Mouse (Mus musculus): ENCODE measurements around the gene Dpy19l1. TPM values are rescaled to one million over a fixed set of nuclear protein-coding genes. Genes with fewer than 3 reads are reported as not detected.

Gene Dpy19l1
- polyA plus RNA-seq, 1 experiment from 2014 or later: 4.3 TPM

DNA sequence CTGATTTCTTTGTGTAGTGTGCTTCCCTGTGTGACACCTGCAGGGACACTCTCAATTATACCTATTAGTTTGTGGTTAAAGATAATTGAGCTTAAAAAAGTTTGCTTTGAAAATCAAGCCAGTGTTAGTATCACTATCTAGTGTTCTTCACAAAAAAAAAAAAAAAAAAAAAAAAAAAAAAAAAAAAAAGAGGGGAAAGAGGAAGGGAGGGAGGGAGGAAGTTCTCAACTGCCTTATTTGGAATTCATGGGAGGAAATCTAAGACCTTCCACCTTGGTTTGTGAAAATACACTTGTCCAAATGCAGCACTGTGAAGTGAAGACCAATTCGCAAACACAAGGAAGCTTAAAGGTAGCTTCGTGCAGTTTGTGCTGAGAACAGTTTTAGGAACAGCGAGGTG, 94.9 kb downstream of the Dpy19l1 start:
- H3K36me3 ChIP-seq (ENCODE audit: control insufficient read depth, insufficient read depth, low read length): no peaks in the 10 kb centered on the region
- H3K9ac ChIP-seq (ENCODE audit: low read depth, low read length): no peak overlapping the region
- no peak overlapping the region for H3K27ac ChIP-seq (ENCODE audit: low read length)
- no peak overlapping the region for H3K4me2 ChIP-seq (ENCODE audit: low read depth, low read length)
- WGBS: 87% methylated on average over 3 of the region's 3 CpGs
- no peaks in the 10 kb centered on the region for H3K27me3 ChIP-seq (replicated peaks; ENCODE audit: control insufficient read depth, insufficient read depth, low read length)
- no peaks in the 10 kb centered on the region for H3K4me1 ChIP-seq (ENCODE audit: control insufficient read depth, insufficient read depth, low read length)
- no peaks in the 10 kb centered on the region for H3K9me3 ChIP-seq (ENCODE audit: control insufficient read depth, low read length)
- no peak overlapping the region for H3K4me3 ChIP-seq (ENCODE audit: low read length)
- ATAC-seq: no peak

DNA sequence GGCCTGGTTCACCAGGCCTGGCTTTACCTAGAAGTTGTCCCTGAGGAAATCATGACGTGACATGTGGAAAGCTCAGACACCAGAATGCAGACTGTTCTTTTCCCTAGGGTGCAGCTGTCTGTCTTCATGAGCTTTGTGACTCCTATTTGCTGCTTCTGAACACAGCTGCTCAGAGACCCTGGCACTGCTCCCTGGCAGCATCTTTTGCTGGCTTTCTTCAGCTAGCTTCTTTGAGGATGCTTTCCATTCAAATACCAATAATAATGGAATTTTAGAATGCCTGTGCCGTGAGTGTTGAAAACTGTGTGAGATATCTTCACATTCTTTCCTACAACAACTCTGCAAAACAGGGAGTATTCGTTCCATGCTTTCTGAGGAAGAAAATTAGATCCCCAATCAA, 108.8 kb downstream of the Dpy19l1 start:
- Histone ChIP-seq H3K4me2 (ENCODE audit: low read depth, low read length) (no peak overlapping the region), H3K9ac (ENCODE audit: low read depth, low read length) (no peak overlapping the region), H3K4me3 (ENCODE audit: low read length) (no peak overlapping the region), H3K27me3 (replicated peaks; ENCODE audit: control insufficient read depth, insufficient read depth, low read length) (no peaks in the 10 kb centered on the region), H3K4me1 (ENCODE audit: control insufficient read depth, insufficient read depth, low read length) (no peaks in the 10 kb centered on the region), H3K27ac (ENCODE audit: low read length) (no peak overlapping the region), H3K9me3 (ENCODE audit: control insufficient read depth, low read length) (no peaks in the 10 kb centered on the region), H3K36me3 (ENCODE audit: control insufficient read depth, insufficient read depth, low read length) (no peaks in the 10 kb centered on the region)
- 76% methylated on average over 3 of the region's 3 CpGs for WGBS
- ATAC-seq: no peak

DNA sequence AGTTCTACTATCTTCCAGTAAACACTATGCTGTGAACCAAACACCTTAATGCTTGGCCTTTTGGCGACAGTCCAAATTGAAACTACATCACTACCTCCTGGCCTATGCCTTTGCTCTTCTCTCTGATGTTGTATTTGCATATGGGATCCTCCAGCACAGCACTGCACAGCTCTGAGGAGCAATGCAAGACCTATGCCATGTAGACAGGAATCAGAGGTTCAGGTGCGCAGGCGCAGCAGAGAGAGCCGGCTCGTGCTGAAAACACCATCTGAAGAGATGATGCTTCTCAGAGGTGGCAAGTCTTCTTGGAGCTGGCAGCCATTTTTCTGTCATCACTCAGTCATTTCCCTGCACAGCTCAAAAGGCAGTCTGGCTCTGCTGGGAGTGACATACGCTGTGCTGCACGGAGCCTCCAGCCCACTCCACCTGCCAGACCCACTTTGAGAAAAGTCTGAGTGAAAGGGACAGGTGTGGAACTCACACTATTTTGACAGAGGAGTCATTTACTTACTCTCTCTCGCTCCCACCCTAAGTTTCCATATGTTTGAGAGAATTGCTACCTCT, 112.1 kb downstream of the Dpy19l1 start:
- Histone ChIP-seq H3K9me3 (ENCODE audit: control insufficient read depth, low read length) (no peaks in the 10 kb centered on the region), H3K4me2 (ENCODE audit: low read depth, low read length) (no peak overlapping the region), H3K4me1 (ENCODE audit: control insufficient read depth, insufficient read depth, low read length) (no peaks in the 10 kb centered on the region), H3K4me3 (ENCODE audit: low read length) (no peak overlapping the region), H3K36me3 (ENCODE audit: control insufficient read depth, insufficient read depth, low read length) (no peaks in the 10 kb centered on the region), H3K27ac (ENCODE audit: low read length) (no peak overlapping the region), H3K9ac (ENCODE audit: low read depth, low read length) (no peak overlapping the region), H3K27me3 (replicated peaks; ENCODE audit: control insufficient read depth, insufficient read depth, low read length) (no peaks in the 10 kb centered on the region)
- no peak for ATAC-seq
- 88% methylated on average over 8 of the region's 8 CpGs for WGBS

DNA sequence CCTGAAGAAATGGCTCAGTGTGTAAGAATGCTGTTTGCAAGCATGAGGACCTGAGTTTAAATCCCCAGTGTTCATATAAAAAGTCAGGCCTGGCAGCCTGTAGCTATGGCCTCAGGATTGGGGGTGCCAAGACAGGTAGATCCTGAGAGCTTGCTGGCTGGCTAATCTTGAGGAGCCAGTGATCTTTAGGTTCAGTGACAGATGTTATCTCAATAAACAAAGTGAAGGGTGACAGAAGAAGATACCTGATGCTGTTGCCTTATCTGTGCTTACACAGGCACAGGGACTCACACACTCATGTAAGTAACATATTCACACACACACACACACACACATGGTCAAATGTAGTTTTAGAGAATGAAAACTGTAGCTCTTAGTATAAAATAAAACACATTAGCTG, 115.7 kb downstream of the Dpy19l1 start:
- Histone ChIP-seq H3K36me3 (ENCODE audit: control insufficient read depth, insufficient read depth, low read length) (no peaks in the 10 kb centered on the region), H3K9ac (ENCODE audit: low read depth, low read length) (no peak overlapping the region), H3K27me3 (replicated peaks; ENCODE audit: control insufficient read depth, insufficient read depth, low read length) (no peaks in the 10 kb centered on the region), H3K4me2 (ENCODE audit: low read depth, low read length) (no peak overlapping the region), H3K4me3 (ENCODE audit: low read length) (no peak overlapping the region), H3K9me3 (ENCODE audit: control insufficient read depth, low read length) (no peaks in the 10 kb centered on the region), H3K4me1 (ENCODE audit: control insufficient read depth, insufficient read depth, low read length) (no peaks in the 10 kb centered on the region), H3K27ac (ENCODE audit: low read length) (no peak overlapping the region)
- no peak for ATAC-seq

DNA sequence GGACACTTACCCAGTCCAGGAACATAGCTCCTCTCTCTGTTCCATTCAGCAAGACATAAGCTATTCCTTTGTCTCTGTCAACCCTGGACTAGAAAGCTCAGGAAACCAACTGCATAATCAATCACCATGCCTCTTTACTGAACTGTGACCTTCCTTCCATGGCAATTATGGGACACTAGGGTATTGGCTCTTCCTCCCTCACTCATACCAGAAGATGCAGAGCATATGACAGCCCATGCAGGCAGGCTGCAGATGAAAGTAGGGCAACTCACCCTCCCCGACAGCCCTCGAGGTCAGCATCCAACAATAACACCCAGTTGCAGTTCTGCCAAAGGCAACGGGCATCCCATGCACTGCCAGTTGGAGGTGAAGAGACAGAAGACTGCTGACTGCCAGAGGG, 123.6 kb downstream of the Dpy19l1 start:
- Histone ChIP-seq H3K27ac (ENCODE audit: low read length) (no peak overlapping the region), H3K9ac (ENCODE audit: low read depth, low read length) (no peak overlapping the region), H3K4me2 (ENCODE audit: low read depth, low read length) (no peak overlapping the region), H3K9me3 (ENCODE audit: control insufficient read depth, low read length) (no peaks in the 10 kb centered on the region), H3K27me3 (replicated peaks; ENCODE audit: control insufficient read depth, insufficient read depth, low read length) (no peaks in the 10 kb centered on the region), H3K4me3 (ENCODE audit: low read length) (no peak overlapping the region), H3K36me3 (ENCODE audit: control insufficient read depth, insufficient read depth, low read length) (no peaks in the 10 kb centered on the region), H3K4me1 (ENCODE audit: control insufficient read depth, insufficient read depth, low read length) (no peaks in the 10 kb centered on the region)
- 75% methylated on average over 3 of the region's 3 CpGs for WGBS
- no peak for ATAC-seq

DNA sequence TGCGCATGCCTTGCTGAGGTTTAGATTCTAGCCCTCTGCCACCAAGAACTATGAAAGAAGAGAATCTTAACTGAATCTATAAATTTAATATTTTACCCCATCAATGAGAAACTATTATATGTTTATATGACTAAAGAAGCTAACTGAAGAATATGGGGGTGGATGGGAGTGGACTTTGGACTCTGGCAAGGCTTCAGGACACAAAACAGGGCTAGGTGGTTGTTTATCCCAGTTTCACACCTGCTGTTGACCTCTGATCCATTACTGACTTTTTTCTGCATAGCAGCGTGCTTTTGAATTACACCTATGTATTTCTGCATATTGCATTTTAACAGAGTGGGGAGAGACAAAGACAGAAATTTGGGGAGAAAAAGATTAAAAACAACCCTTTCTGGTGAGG, 124.1 kb downstream of the Dpy19l1 start:
- H3K36me3 ChIP-seq (ENCODE audit: control insufficient read depth, insufficient read depth, low read length): no peaks in the 10 kb centered on the region
- WGBS: 73% methylated on average over 2 of the region's 2 CpGs
- H3K4me1 ChIP-seq (ENCODE audit: control insufficient read depth, insufficient read depth, low read length): no peaks in the 10 kb centered on the region
- H3K27ac ChIP-seq (ENCODE audit: low read length): no peak overlapping the region
- H3K4me3 ChIP-seq (ENCODE audit: low read length): no peak overlapping the region
- no peaks in the 10 kb centered on the region for H3K9me3 ChIP-seq (ENCODE audit: control insufficient read depth, low read length)
- no peak overlapping the region for H3K4me2 ChIP-seq (ENCODE audit: low read depth, low read length)
- H3K9ac ChIP-seq (ENCODE audit: low read depth, low read length): no peak overlapping the region
- ATAC-seq: no peak
- no peaks in the 10 kb centered on the region for H3K27me3 ChIP-seq (replicated peaks; ENCODE audit: control insufficient read depth, insufficient read depth, low read length)

Other genes starting within 250 kb of the Dpy19l1 start
- gene Cypt4, start 122.1 kb upstream of the Dpy19l1 start, polyA plus RNA-seq (2015; fragmentation: Nextera tagmentation; extraction: Ambion mirVana): not detected in 2 replicates
- not detected in 2 replicates for gene Dpy19l2, start 193.2 kb upstream of the Dpy19l1 start, polyA plus RNA-seq (2015; fragmentation: Nextera tagmentation; extraction: Ambion mirVana)